Mouse (Mus musculus) liver, embryonic 11.5 days (tissue): Measurements from ENCODE around the gene Fgfr2. TPM values are rescaled to one million over a fixed set of nuclear protein-coding genes. Genes with fewer than 3 reads are reported as not detected.

Experiments
- ATAC-seq: fragments of 200-750 bp; cut with Nextera tagmentation; replicated peaks from 2 replicates; pipeline ENCODE4 v1.8.0; 2017; ENCODE audit warnings: moderate number of reproducible peaks, mild to moderate bottlenecking, moderate TSS enrichment, moderate library complexity; ENCODE audit not compliant: low FRiP score
- DNase-seq: peaks from one replicate; pipeline ENCODE4 v3.0.0-alpha.2; 2017; ENCODE audit warnings: low spot score
- H3K27ac ChIP-seq: fragments of 300-500 bp; sonication (generic); 2 replicates; pipeline ENCODE4 v1.5.1; 2014; ENCODE audit warnings: mild to moderate bottlenecking, low read depth, low read length, control low read depth
- H3K27me3 ChIP-seq: fragments of 300-500 bp; sonication (generic); replicated peaks from 2 replicates; pipeline ENCODE4 v1.6.1; 2014; ENCODE audit warnings: low read length, mixed read lengths; ENCODE audit not compliant: control insufficient read depth, insufficient read depth
- H3K36me3 ChIP-seq: fragments of 300-500 bp; sonication (generic); 2 replicates; pipeline ENCODE4 v1.6.1; 2014; ENCODE audit warnings: mild to moderate bottlenecking, low read length, moderate library complexity, mixed read lengths; ENCODE audit not compliant: control insufficient read depth, insufficient read depth
- H3K4me1 ChIP-seq: fragments of 300-500 bp; sonication (generic); replicated peaks from 2 replicates; pipeline ENCODE4 v1.6.1; 2014; ENCODE audit warnings: low read length, mixed read lengths; ENCODE audit not compliant: control insufficient read depth, insufficient read depth
- H3K4me2 ChIP-seq: fragments of 300-500 bp; sonication (generic); 2 replicates; pipeline ENCODE4 v1.6.1; 2014; ENCODE audit warnings: mild to moderate bottlenecking, control low read depth, moderate library complexity
- H3K4me3 ChIP-seq: fragments of 300-500 bp; sonication (generic); 2 replicates; pipeline ENCODE4 v1.5.1; 2014; ENCODE audit warnings: low read depth, low read length, control low read depth
- H3K9ac ChIP-seq: fragments of 300-500 bp; sonication (generic); 2 replicates; pipeline ENCODE4 v1.6.1; 2014; ENCODE audit warnings: low read depth, low read length, control low read depth
- H3K9me3 ChIP-seq: fragments of 300-500 bp; sonication (generic); 2 replicates; pipeline ENCODE4 v1.6.1; 2016; ENCODE audit warnings: low read length, inconsistent platforms, mixed read lengths; ENCODE audit not compliant: control insufficient read depth
- WGBS: fragments of 180-500 bp; shearing (Covaris S2); extraction: QIAGEN DNeasy Blood & Tissue Kit; methylation state at CpG from one replicate; pipeline ENCODE4 v1.1.7; 2014; 5-methylcytosine and 5-hydroxymethylcytosine counted together
- polyA plus RNA-seq: library from polyadenylated mRNA; unstranded; fragments of >200 nt; fragmentation: Nextera tagmentation; extraction: Ambion mirVana; gene quantifications from 2 replicates; pipeline ENCODE4 v1.2.1, GENCODE M21; 2014

Gene Fgfr2
- polyA plus RNA-seq, 1 experiment from 2014 or later = 32.6 TPM

- Histone ChIP-seq H3K27me3 (no peaks in the 10 kb centered on the region), H3K4me1 (peaks cover 52% of the 10 kb centered on the region), H3K9ac (peak overlapping the region; percentile 58; the same call in 1 of the 2 replicates), H3K36me3 (peaks cover 2% of the 10 kb centered on the region; the same call in 1 of the 2 replicates), H3K27ac (0 out of 2 replicates have a peak overlapping the region, but pooled peaks have one; percentile 32), H3K4me3 (peak overlapping the region; percentile 30; the same call in 1 of the 2 replicates), H3K4me2 (peak overlapping the region; percentile 51), H3K9me3 (no peaks in the 10 kb centered on the region)
- 88% methylated on average over 5 of the region's 5 CpGs for WGBS
- DNase-seq (no peak), ATAC-seq (no peak)
Measured at GRCm38 (mm10) chr7:132775333-132775732, 347.8 kb downstream of the Fgfr2 start.

DNA sequence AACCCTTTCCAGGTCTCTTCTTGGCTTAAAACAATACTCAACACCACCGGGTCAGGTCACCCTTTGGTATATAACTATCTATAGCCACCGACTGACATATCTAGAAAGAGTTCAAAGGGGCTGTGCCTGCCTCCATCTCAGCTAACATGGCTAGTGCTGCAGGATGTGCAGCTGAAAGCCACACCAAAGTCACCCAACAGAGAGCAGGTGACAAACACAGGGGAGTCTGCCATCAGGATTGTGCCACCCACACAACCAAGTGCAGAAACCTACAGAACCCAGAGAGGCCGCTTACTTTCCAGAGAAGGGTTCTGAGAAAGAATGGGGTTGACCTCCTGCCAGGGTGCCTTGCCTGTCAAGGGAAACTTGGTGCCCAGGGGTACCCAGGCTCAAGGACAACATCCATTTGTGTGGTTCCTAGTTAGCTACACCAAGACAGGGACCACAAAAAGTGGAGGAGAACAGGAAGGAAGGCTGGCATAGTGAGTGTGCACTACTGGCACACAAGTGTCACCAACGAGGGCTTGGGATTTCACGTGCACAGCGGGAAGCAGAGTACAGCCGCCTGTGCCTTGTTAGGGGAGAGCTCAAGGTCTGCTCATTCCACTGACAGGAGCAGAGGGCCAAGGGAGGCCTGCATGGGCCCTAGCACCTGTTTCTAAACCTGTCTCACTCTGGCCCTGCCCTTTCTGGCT lies 350.0 kb downstream of the Fgfr2 start:
- H3K27me3 ChIP-seq = no peaks in the 10 kb centered on the region
- no peak overlapping the region for H3K4me3 ChIP-seq

GRCm38 (mm10) chr7:132772440-132772839 lies 350.7 kb downstream of the Fgfr2 start:
- peaks cover 50% of the 10 kb centered on the region for H3K4me1 ChIP-seq
- peak; percentile 86 for ATAC-seq
- H3K4me3 ChIP-seq = no peak overlapping the region
- H3K4me2 ChIP-seq = peak overlapping the region; percentile 50
- H3K9ac ChIP-seq = peak overlapping the region; percentile 35; the same call in 1 of the 2 replicates
- peak overlapping the region; percentile 86 for H3K27ac ChIP-seq
- H3K27me3 ChIP-seq = no peaks in the 10 kb centered on the region
- WGBS = 59% methylated on average over 5 of the region's 5 CpGs
- H3K36me3 ChIP-seq = peaks cover 2% of the 10 kb centered on the region; the same call in 1 of the 2 replicates
- DNase-seq = no peak
- no peaks in the 10 kb centered on the region for H3K9me3 ChIP-seq

More for the DNA sequence above, 350.0 kb downstream of the Fgfr2 start:
- H3K4me1 ChIP-seq = peaks cover 53% of the 10 kb centered on the region
- no peak for DNase-seq
- H3K9ac ChIP-seq = peak overlapping the region; percentile 48
- peak overlapping the region; percentile 86 for H3K27ac ChIP-seq
- peak overlapping the region; percentile 50 for H3K4me2 ChIP-seq
- H3K9me3 ChIP-seq = no peaks in the 10 kb centered on the region
- 82% methylated on average over 7 of the region's 7 CpGs for WGBS
- ATAC-seq = no peak
- peaks cover 2% of the 10 kb centered on the region; the same call in 1 of the 2 replicates for H3K36me3 ChIP-seq

GRCm38 (mm10) chr7:132768498-132769344 lies 354.4 kb downstream of the Fgfr2 start:
- Histone ChIP-seq H3K36me3 (no peaks in the 10 kb centered on the region), H3K27ac (peak overlapping the region; percentile 30; the same call in 1 of the 2 replicates), H3K27me3 (no peaks in the 10 kb centered on the region), H3K9ac (peak overlapping the region; percentile 42), H3K9me3 (no peaks in the 10 kb centered on the region), H3K4me1 (peaks cover 62% of the 10 kb centered on the region), H3K4me3 (no peak overlapping the region), H3K4me2 (peak overlapping the region; percentile 12; the same call in 1 of the 2 replicates)
- DNase-seq = no peak
- ATAC-seq = peak; percentile 27; the same call in 1 of the 2 replicates
- WGBS = 67% methylated on average over 12 of the region's 12 CpGs

GRCm38 (mm10) chr7:132767999-132768370 lies 355.2 kb downstream of the Fgfr2 start:
- H3K4me3 ChIP-seq = no peak overlapping the region
- ATAC-seq = no peak
- no peak overlapping the region for H3K4me2 ChIP-seq
- WGBS = 81% methylated on average over 4 of the region's 4 CpGs
- no peak for DNase-seq
- H3K27me3 ChIP-seq = no peaks in the 10 kb centered on the region
- no peak overlapping the region for H3K27ac ChIP-seq
- no peaks in the 10 kb centered on the region for H3K36me3 ChIP-seq
- H3K9ac ChIP-seq = no peak overlapping the region
- peaks cover 57% of the 10 kb centered on the region for H3K4me1 ChIP-seq
- no peaks in the 10 kb centered on the region for H3K9me3 ChIP-seq

- Histone ChIP-seq H3K36me3 (no peaks in the 10 kb centered on the region), H3K27me3 (no peaks in the 10 kb centered on the region), H3K4me1 (peaks cover 51% of the 10 kb centered on the region), H3K9ac (no peak overlapping the region), H3K4me2 (no peak overlapping the region), H3K27ac (no peak overlapping the region; the same call in 1 of the 2 replicates), H3K9me3 (no peaks in the 10 kb centered on the region), H3K4me3 (no peak overlapping the region)
- DNase-seq (no peak), ATAC-seq (no peak)
- WGBS = 84% methylated on average over 12 of the region's 12 CpGs
Measured at GRCm38 (mm10) chr7:132767233-132767998, 355.7 kb downstream of the Fgfr2 start.

DNA sequence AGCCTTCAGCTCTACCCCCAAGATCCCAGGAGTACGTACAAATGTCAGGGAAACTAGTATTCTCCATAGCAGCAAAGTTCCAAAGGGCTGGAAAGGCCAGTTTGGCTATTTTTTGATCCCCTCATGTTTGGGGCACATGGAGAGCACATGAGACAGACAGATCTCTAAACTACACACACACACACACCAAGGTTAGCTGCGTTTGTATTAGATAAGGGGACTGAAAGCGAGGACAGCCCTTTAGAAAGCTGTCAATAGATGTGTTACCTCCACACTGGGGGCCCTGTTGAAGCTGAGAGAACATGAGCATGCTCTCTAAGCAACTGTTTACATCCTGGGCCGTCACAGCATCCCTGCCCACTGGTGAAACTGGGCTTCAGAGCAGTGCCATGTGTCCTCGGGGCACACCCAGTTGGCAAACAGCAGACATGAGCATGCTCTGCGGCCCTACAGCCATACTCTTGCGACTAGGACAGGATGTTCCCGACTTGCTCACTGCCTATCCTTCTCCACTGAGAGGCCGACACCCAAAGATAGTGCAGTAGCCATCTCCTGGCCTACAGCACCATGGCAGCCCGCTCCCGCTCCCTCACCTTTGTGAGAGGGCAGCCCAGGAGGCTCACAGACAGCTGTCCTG lies 356.8 kb downstream of the Fgfr2 start:
- Histone ChIP-seq H3K27me3 (no peaks in the 10 kb centered on the region), H3K36me3 (no peaks in the 10 kb centered on the region), H3K4me3 (no peak overlapping the region), H3K4me2 (no peak overlapping the region; the same call in 1 of the 2 replicates), H3K4me1 (peaks cover 44% of the 10 kb centered on the region), H3K27ac (peak overlapping the region; percentile 87), H3K9me3 (no peaks in the 10 kb centered on the region), H3K9ac (peak overlapping the region; percentile 55)
- peak; percentile 90 for ATAC-seq
- 59% methylated on average over 11 of the region's 11 CpGs for WGBS
- DNase-seq = no peak
